Mouse (Mus musculus): ENCODE measurements around the gene Sub1. TPM values are rescaled to one million over a fixed set of nuclear protein-coding genes. Genes with fewer than 3 reads are reported as not detected.

The Sub1 gene
- 770 and 873 TPM in 2 replicates for polyA plus RNA-seq (2014; fragmentation: Nextera tagmentation; extraction: Ambion mirVana)

- DNase-seq (ENCODE audit: low spot score): no peak
- Histone ChIP-seq H3K9ac (replicated peaks; ENCODE audit: low read length) (peak within 1 kb of the TSS; percentile 95), H3K36me3 (replicated peaks; ENCODE audit: control insufficient read depth, insufficient read depth, low read depth, low read length) (no peaks in the 10 kb centered on the region), H3K27me3 (ENCODE audit: control insufficient read depth, insufficient read depth, low read length) (no peaks in the 10 kb centered on the region), H3K4me3 (ENCODE audit: low read depth, low read length) (peak within 1 kb of the TSS; percentile 100), H3K9me3 (replicated peaks; ENCODE audit: control insufficient read depth, low read length) (no peaks in the 10 kb centered on the region), H3K27ac (replicated peaks; ENCODE audit: low read depth, low read length) (peak within 1 kb of the TSS; percentile 65; the same call in 1 of the 2 replicates), H3K4me1 (ENCODE audit: control insufficient read depth, insufficient read depth, low read length) (no peaks in the 10 kb centered on the region), H3K4me2 (ENCODE audit: low read depth, low read length) (peak within 1 kb of the TSS; percentile 13; the same call in 1 of the 2 replicates)
- ATAC-seq (replicated peaks; ENCODE audit: insufficient number of reproducible peaks, low FRiP score, low TSS enrichment, low read depth): no peak
- 93% methylated on average over 7 of the region's 7 CpGs for WGBS
These were observed at the start of gene Sub1 for GRCm38 (mm10) chr15:11996883-11997282. Gene Sub1 (minus strand): TSS chr15:11996983.

- H3K4me2 ChIP-seq (ENCODE audit: low read depth, low read length): no peak overlapping the region
- no peaks in the 10 kb centered on the region for H3K27me3 ChIP-seq (ENCODE audit: control insufficient read depth, insufficient read depth, low read length)
- ATAC-seq (replicated peaks; ENCODE audit: insufficient number of reproducible peaks, low FRiP score, low TSS enrichment, low read depth) (no peak), DNase-seq (ENCODE audit: low spot score) (no peak)
- H3K4me3 ChIP-seq (ENCODE audit: low read depth, low read length): no peak overlapping the region
- no peaks in the 10 kb centered on the region for H3K9me3 ChIP-seq (replicated peaks; ENCODE audit: control insufficient read depth, low read length)
- H3K27ac ChIP-seq (replicated peaks; ENCODE audit: low read depth, low read length): no peak overlapping the region
- no peaks in the 10 kb centered on the region for H3K4me1 ChIP-seq (ENCODE audit: control insufficient read depth, insufficient read depth, low read length)
- no peak overlapping the region for H3K9ac ChIP-seq (replicated peaks; ENCODE audit: low read length)
- no peaks in the 10 kb centered on the region for H3K36me3 ChIP-seq (replicated peaks; ENCODE audit: control insufficient read depth, insufficient read depth, low read depth, low read length)
- WGBS: 71% methylated on average over 5 of the region's 5 CpGs
These were observed 43.6 kb upstream of the Sub1 start for GRCm38 (mm10) chr15:12040407-12040710.

- Histone ChIP-seq H3K27ac (replicated peaks; ENCODE audit: low read depth, low read length) (no peak overlapping the region), H3K36me3 (replicated peaks; ENCODE audit: control insufficient read depth, insufficient read depth, low read depth, low read length) (no peaks in the 10 kb centered on the region), H3K4me3 (ENCODE audit: low read depth, low read length) (no peak overlapping the region), H3K9ac (replicated peaks; ENCODE audit: low read length) (no peak overlapping the region), H3K27me3 (ENCODE audit: control insufficient read depth, insufficient read depth, low read length) (no peaks in the 10 kb centered on the region), H3K9me3 (replicated peaks; ENCODE audit: control insufficient read depth, low read length) (no peaks in the 10 kb centered on the region), H3K4me2 (ENCODE audit: low read depth, low read length) (no peak overlapping the region), H3K4me1 (ENCODE audit: control insufficient read depth, insufficient read depth, low read length) (no peaks in the 10 kb centered on the region)
- ATAC-seq (replicated peaks; ENCODE audit: insufficient number of reproducible peaks, low FRiP score, low TSS enrichment, low read depth) (0 out of 2 replicates have a peak, but pooled peaks have one; percentile 21), DNase-seq (ENCODE audit: low spot score) (no peak)
- WGBS: 75% methylated on average over 15 of the region's 15 CpGs
These were observed 43.1 kb upstream of the Sub1 start for GRCm38 (mm10) chr15:12039671-12040406.

GRCm38 (mm10) chr15:12039256-12039655 is 42.5 kb upstream of the Sub1 start:
- H3K4me2 ChIP-seq (ENCODE audit: low read depth, low read length): no peak overlapping the region
- 84% methylated on average over 10 of the region's 10 CpGs for WGBS
- ATAC-seq (replicated peaks; ENCODE audit: insufficient number of reproducible peaks, low FRiP score, low TSS enrichment, low read depth) (no peak), DNase-seq (ENCODE audit: low spot score) (no peak)
- H3K27me3 ChIP-seq (ENCODE audit: control insufficient read depth, insufficient read depth, low read length): no peaks in the 10 kb centered on the region
- no peaks in the 10 kb centered on the region for H3K9me3 ChIP-seq (replicated peaks; ENCODE audit: control insufficient read depth, low read length)
- no peaks in the 10 kb centered on the region for H3K36me3 ChIP-seq (replicated peaks; ENCODE audit: control insufficient read depth, insufficient read depth, low read depth, low read length)
- no peak overlapping the region for H3K4me3 ChIP-seq (ENCODE audit: low read depth, low read length)
- H3K4me1 ChIP-seq (ENCODE audit: control insufficient read depth, insufficient read depth, low read length): no peaks in the 10 kb centered on the region
- H3K27ac ChIP-seq (replicated peaks; ENCODE audit: low read depth, low read length): no peak overlapping the region
- H3K9ac ChIP-seq (replicated peaks; ENCODE audit: low read length): no peak overlapping the region

GRCm38 (mm10) chr15:12037866-12038625 is 41.3 kb upstream of the Sub1 start:
- H3K27ac ChIP-seq (replicated peaks; ENCODE audit: low read depth, low read length): no peak overlapping the region
- H3K27me3 ChIP-seq (ENCODE audit: control insufficient read depth, insufficient read depth, low read length): no peaks in the 10 kb centered on the region
- H3K4me2 ChIP-seq (ENCODE audit: low read depth, low read length): no peak overlapping the region
- no peaks in the 10 kb centered on the region for H3K4me1 ChIP-seq (ENCODE audit: control insufficient read depth, insufficient read depth, low read length)
- H3K9me3 ChIP-seq (replicated peaks; ENCODE audit: control insufficient read depth, low read length): no peaks in the 10 kb centered on the region
- ATAC-seq (replicated peaks; ENCODE audit: insufficient number of reproducible peaks, low FRiP score, low TSS enrichment, low read depth) (peak; percentile 32; the same call in 1 of the 2 replicates), DNase-seq (ENCODE audit: low spot score) (no peak)
- no peak overlapping the region for H3K9ac ChIP-seq (replicated peaks; ENCODE audit: low read length)
- WGBS: 70% methylated on average over 10 of the region's 10 CpGs
- no peaks in the 10 kb centered on the region for H3K36me3 ChIP-seq (replicated peaks; ENCODE audit: control insufficient read depth, insufficient read depth, low read depth, low read length)
- H3K4me3 ChIP-seq (ENCODE audit: low read depth, low read length): no peak overlapping the region

GRCm38 (mm10) chr15:12037217-12037616 is 40.4 kb upstream of the Sub1 start:
- Histone ChIP-seq H3K4me3 (ENCODE audit: low read depth, low read length) (no peak overlapping the region), H3K27ac (replicated peaks; ENCODE audit: low read depth, low read length) (no peak overlapping the region), H3K27me3 (ENCODE audit: control insufficient read depth, insufficient read depth, low read length) (no peaks in the 10 kb centered on the region), H3K4me1 (ENCODE audit: control insufficient read depth, insufficient read depth, low read length) (no peaks in the 10 kb centered on the region), H3K36me3 (replicated peaks; ENCODE audit: control insufficient read depth, insufficient read depth, low read depth, low read length) (no peaks in the 10 kb centered on the region), H3K9ac (replicated peaks; ENCODE audit: low read length) (no peak overlapping the region), H3K4me2 (ENCODE audit: low read depth, low read length) (no peak overlapping the region), H3K9me3 (replicated peaks; ENCODE audit: control insufficient read depth, low read length) (no peaks in the 10 kb centered on the region)
- WGBS: 57% methylated on average over 7 of the region's 7 CpGs
- ATAC-seq (replicated peaks; ENCODE audit: insufficient number of reproducible peaks, low FRiP score, low TSS enrichment, low read depth) (no peak), DNase-seq (ENCODE audit: low spot score) (no peak)

- Histone ChIP-seq H3K36me3 (replicated peaks; ENCODE audit: control insufficient read depth, insufficient read depth, low read depth, low read length) (no peaks in the 10 kb centered on the region), H3K27me3 (ENCODE audit: control insufficient read depth, insufficient read depth, low read length) (no peaks in the 10 kb centered on the region), H3K4me1 (ENCODE audit: control insufficient read depth, insufficient read depth, low read length) (no peaks in the 10 kb centered on the region), H3K4me2 (ENCODE audit: low read depth, low read length) (no peak overlapping the region), H3K4me3 (ENCODE audit: low read depth, low read length) (no peak overlapping the region), H3K9ac (replicated peaks; ENCODE audit: low read length) (no peak overlapping the region), H3K9me3 (replicated peaks; ENCODE audit: control insufficient read depth, low read length) (no peaks in the 10 kb centered on the region), H3K27ac (replicated peaks; ENCODE audit: low read depth, low read length) (no peak overlapping the region)
- DNase-seq (ENCODE audit: low spot score) (no peak), ATAC-seq (replicated peaks; ENCODE audit: insufficient number of reproducible peaks, low FRiP score, low TSS enrichment, low read depth) (no peak)
- WGBS: 76% methylated on average over 5 of the region's 5 CpGs
These were observed 39.9 kb upstream of the Sub1 start for GRCm38 (mm10) chr15:12036675-12037074.

GRCm38 (mm10) chr15:12034317-12034716 is 37.5 kb upstream of the Sub1 start:
- no peak for DNase-seq (ENCODE audit: low spot score)

More at GRCm38 (mm10) chr15:12034317-12034716, 37.5 kb upstream of the Sub1 start:
- no peak overlapping the region for H3K9ac ChIP-seq (replicated peaks; ENCODE audit: low read length)
- no peaks in the 10 kb centered on the region for H3K4me1 ChIP-seq (ENCODE audit: control insufficient read depth, insufficient read depth, low read length)
- no peak for ATAC-seq (replicated peaks; ENCODE audit: insufficient number of reproducible peaks, low FRiP score, low TSS enrichment, low read depth)
- no peaks in the 10 kb centered on the region for H3K36me3 ChIP-seq (replicated peaks; ENCODE audit: control insufficient read depth, insufficient read depth, low read depth, low read length)
- WGBS: 78% methylated on average over 4 of the region's 4 CpGs
- no peak overlapping the region for H3K27ac ChIP-seq (replicated peaks; ENCODE audit: low read depth, low read length)
- no peak overlapping the region for H3K4me3 ChIP-seq (ENCODE audit: low read depth, low read length)
- H3K27me3 ChIP-seq (ENCODE audit: control insufficient read depth, insufficient read depth, low read length): no peaks in the 10 kb centered on the region
- no peaks in the 10 kb centered on the region for H3K9me3 ChIP-seq (replicated peaks; ENCODE audit: control insufficient read depth, low read length)
- no peak overlapping the region for H3K4me2 ChIP-seq (ENCODE audit: low read depth, low read length)
